8 mouse cellular contexts compared by ENCODE assay signal in the genomic region with DNA sequence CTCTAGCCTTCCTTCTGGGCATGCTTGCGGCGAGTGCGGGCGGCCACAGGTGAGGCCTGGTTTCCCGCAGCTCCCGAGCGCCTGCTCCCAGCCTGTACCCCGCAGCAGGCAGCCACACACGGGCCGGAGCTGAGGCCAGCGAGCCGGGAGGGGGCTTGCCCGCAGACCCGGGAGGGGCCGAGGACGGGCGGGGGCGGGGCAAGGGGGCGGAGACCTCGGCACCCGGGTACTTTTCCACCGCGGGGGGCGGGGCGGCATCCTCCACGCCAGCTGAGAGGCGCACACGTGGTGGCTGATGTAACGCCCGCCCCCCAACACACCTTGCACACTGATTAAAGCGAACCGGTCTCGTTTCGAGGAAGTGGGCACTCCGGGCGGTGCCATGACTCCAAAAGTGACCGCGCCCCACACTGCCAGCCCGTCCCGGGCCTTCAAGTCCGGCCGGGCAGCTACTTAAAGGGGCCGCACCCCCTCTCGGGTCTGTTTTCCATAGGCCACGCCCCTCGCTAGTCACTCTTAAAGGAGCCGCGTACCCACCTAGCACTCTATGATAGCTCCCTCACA. TPM values are rescaled to one million over a fixed set of nuclear protein-coding genes. Genes with fewer than 3 reads are reported as not detected.
DNase-seq lines count a peak whose midpoint lies in the region; ATAC-seq and TF ChIP-seq lines count a peak whose summit lies in the region.

No protein-coding gene starts in this region.

- under 1% methylated on average over 42 of the region's 48 CpGs for WGBS in hindbrain, embryonic 12.5 days

- peak overlapping the region; percentile 89 for H3K4me2 ChIP-seq in hindbrain, embryonic 12.5 days (replicated peaks)

- CTCF ChIA-PET in Patski (lab: Charles Lee): no interaction called here

- peak overlapping the region; percentile 81 for H3K27ac ChIP-seq in hindbrain, embryonic 12.5 days

- peak overlapping the region; percentile 74 for H3K9ac ChIP-seq in hindbrain, embryonic 12.5 days

- TF ChIP-seq CTCF in Patski (IDR thresholded peaks at IDR 0.05): no peak

- no peaks in the 10 kb centered on the region for H3K36me3 ChIP-seq in hindbrain, embryonic 12.5 days

- no peaks in the 10 kb centered on the region for H3K27me3 ChIP-seq in Patski
- H3K27me3 ChIP-seq in hindbrain, embryonic 12.5 days: peaks cover 9% of the 10 kb centered on the region; the same call in 1 of the 2 replicates

- peak; percentile 68 for ATAC-seq in Patski
- peak; percentile 90 for ATAC-seq in hindbrain, embryonic 12.5 days (ENCODE audit: low FRiP score)

- H3K4me1 ChIP-seq in hindbrain, embryonic 12.5 days: peaks cover 8% of the 10 kb centered on the region; the same call in 1 of the 2 replicates

- in situ Hi-C loops in Patski (cut with MboI; ENCODE audit: low pct_unique_long_range_greater_than_20kb): no loop called here

- POLR2A ChIA-PET in Patski (lab: Charles Lee): interaction anchor here (0.6 kb wide), 1 partner anchor 318 kb away, joined by 4 read pairs; no protein-coding TSS in a partner anchor

- H3K4me3 ChIP-seq in hindbrain, embryonic 12.5 days: peak overlapping the region; percentile 76

- H3K9me3 ChIP-seq in hindbrain, embryonic 12.5 days (replicated peaks): no peaks in the 10 kb centered on the region

- DNase-seq in Patski (ENCODE audit: low read depth, low spot score): peak; percentile 31
- DNase-seq in cerebellum, postnatal 10 days: peak; percentile 89 to 92
- peak; percentile 80 to 90 for DNase-seq in frontal cortex, postnatal 10 days (ENCODE audit: low spot score in 2 of 2)
- peak; percentile 86 to 89 for DNase-seq in layer of hippocampus, postnatal 25 days (ENCODE audit: extremely low spot score in 1 of 2, low spot score in 1 of 2)
- peak; percentile 89 for DNase-seq in lung, postnatal 14 days
- DNase-seq in ovary, postnatal 36 days (ENCODE audit: low spot score): peak; percentile 89
- peak; percentile 91 for DNase-seq in thymus, postnatal 14 days

RNA-seq across cellular contexts. Expression of a gene that starts 2.0 kb away (rescaled TPM):
- polyA plus RNA-seq in Patski (2021): 12.8 TPM
- polyA plus RNA-seq in hindbrain, embryonic 12.5 days (2016; fragmentation: Nextera tagmentation; extraction: Ambion mirVana): 14.1 and 19.7 TPM in 2 replicates
- total RNA-seq in layer of hippocampus, postnatal 25 days (2021): 10 to 100 TPM; 35.1 to 41.4 TPM

RNA-seq across cellular contexts. Expression of a gene that starts 36.1 kb away (rescaled TPM):
- polyA plus RNA-seq in Patski (2021): 0.78 TPM
- 2.9 TPM in 2 replicates for polyA plus RNA-seq in hindbrain, embryonic 12.5 days (2016; fragmentation: Nextera tagmentation; extraction: Ambion mirVana)
- total RNA-seq in layer of hippocampus, postnatal 25 days (2021): 1 to 10 TPM in 1 of 2 experiments, under 1 TPM in 1; 0.91 to 1.1 TPM

RNA-seq across cellular contexts. Expression of a gene that starts 47.0 kb away (rescaled TPM):
- polyA plus RNA-seq in Patski (2021): 26.0 TPM
- polyA plus RNA-seq in hindbrain, embryonic 12.5 days (2016; fragmentation: Nextera tagmentation; extraction: Ambion mirVana): 43.9 and 44.3 TPM in 2 replicates
- total RNA-seq in layer of hippocampus, postnatal 25 days (2021): 10 to 100 TPM; 75.6 to 76.3 TPM

RNA-seq across cellular contexts. Expression of a gene that starts 50.8 kb away (rescaled TPM):
- polyA plus RNA-seq in Patski (2021): 236 TPM
- polyA plus RNA-seq in hindbrain, embryonic 12.5 days (2016; fragmentation: Nextera tagmentation; extraction: Ambion mirVana): 267 and 289 TPM in 2 replicates
- total RNA-seq in layer of hippocampus, postnatal 25 days (2021): 100 to 1,000 TPM; 429 to 448 TPM

RNA-seq across cellular contexts. Expression of a gene that starts 55.5 kb away (rescaled TPM):
- polyA plus RNA-seq in Patski (2021): 7.0 TPM
- 20.5 and 22.4 TPM in 2 replicates for polyA plus RNA-seq in hindbrain, embryonic 12.5 days (2016; fragmentation: Nextera tagmentation; extraction: Ambion mirVana)
- 10 to 100 TPM in 1 of 2 experiments, 1 to 10 TPM in 1; 7.9 to 11.7 TPM for total RNA-seq in layer of hippocampus, postnatal 25 days (2021)

Comparison
In these comparisons a context has a peak if more than half of its experiments do, and no peak if none do; other contexts are left out.
1. Peak in every context shown above with its lines: DNase-seq, ATAC-seq, H3K4me3 ChIP-seq and H3K27ac ChIP-seq.
2. DNase-seq: peak in every context shown above with its lines; median percentile 91 in thymus, postnatal 14 days; 90 in cerebellum, postnatal 10 days; 89 in lung, postnatal 14 days; 89 in ovary, postnatal 36 days; 88 in layer of hippocampus, postnatal 25 days; 85 in frontal cortex, postnatal 10 days; 31 in Patski.